Mouse (Mus musculus): Measurements from ENCODE around the gene Arl6.

DNA sequence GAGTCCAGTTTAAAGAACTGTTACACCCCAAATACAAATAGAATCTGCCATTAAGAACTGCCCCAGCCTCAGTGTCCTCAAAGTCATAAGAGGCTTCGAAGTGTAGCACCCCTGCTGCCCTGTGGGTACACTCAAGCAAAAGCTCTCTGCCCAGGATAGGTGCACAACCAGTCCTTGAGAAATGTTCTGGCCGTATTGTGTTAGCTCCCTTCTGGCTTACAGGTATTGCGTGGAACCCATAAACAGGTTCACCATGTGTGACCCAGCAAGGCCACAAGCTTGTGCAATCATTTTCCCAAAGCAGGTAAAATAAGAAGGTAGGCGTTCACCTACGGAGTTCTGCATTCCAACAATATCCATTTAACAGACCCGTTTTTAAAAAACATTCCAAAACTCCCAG, 41.9 kb downstream of the Arl6 start:
- TF ChIP-seq CTCF (IDR thresholded peaks at IDR 0.05; ENCODE audit: low read depth) (no peak), EP300 (optimal IDR thresholded peaks at IDR 0.05) (no peak)
